Mouse (Mus musculus) heart, embryonic 13.5 days (tissue): Measurements from ENCODE around the gene Htra3. TPM values are rescaled to one million over a fixed set of nuclear protein-coding genes. Genes with fewer than 3 reads are reported as not detected.

ENCODE experiments used
- ATAC-seq: fragments of 200-750 bp; cut with Nextera tagmentation; 2 replicates; pipeline ENCODE4 v1.8.0; 2017; ENCODE audit warnings: moderate TSS enrichment; ENCODE audit not compliant: insufficient number of reproducible peaks, low FRiP score, low TSS enrichment; ENCODE audit errors: extremely low read depth
- H3K27ac ChIP-seq: fragments of 300-500 bp; sonication (generic); replicated peaks from 2 replicates; pipeline ENCODE4 v1.5.1; 2015; ENCODE audit warnings: moderate library complexity, mild to moderate bottlenecking, inconsistent platforms
- H3K27me3 ChIP-seq: fragments of 300-500 bp; sonication (generic); replicated peaks from 2 replicates; pipeline ENCODE4 v1.6.1; 2015; ENCODE audit warnings: mild to moderate bottlenecking, inconsistent platforms
- H3K36me3 ChIP-seq: fragments of 300-500 bp; sonication (generic); 2 replicates; pipeline ENCODE4 v1.6.1; 2015; ENCODE audit warnings: mild to moderate bottlenecking, inconsistent platforms
- H3K4me1 ChIP-seq: fragments of 300-500 bp; sonication (generic); 2 replicates; pipeline ENCODE4 v1.6.1; 2015; ENCODE audit warnings: inconsistent platforms
- H3K4me2 ChIP-seq: fragments of 300-500 bp; sonication (generic); 2 replicates; pipeline ENCODE4 v1.6.1; 2015; ENCODE audit warnings: inconsistent platforms, mild to moderate bottlenecking, moderate library complexity
- H3K4me3 ChIP-seq: fragments of 300-500 bp; sonication (generic); 2 replicates; pipeline ENCODE4 v1.5.1; 2015; ENCODE audit warnings: moderate library complexity, mild to moderate bottlenecking, inconsistent platforms
- H3K9ac ChIP-seq: fragments of 300-500 bp; sonication (generic); 2 replicates; pipeline ENCODE4 v1.6.1; 2015; ENCODE audit warnings: inconsistent platforms, mild to moderate bottlenecking, moderate library complexity
- H3K9me3 ChIP-seq: fragments of 300-500 bp; sonication (generic); 2 replicates; pipeline ENCODE4 v1.6.1; 2016; ENCODE audit warnings: inconsistent platforms
- WGBS: fragments of 180-500 bp; shearing (Covaris S2); methylation state at CpG from one replicate; pipeline ENCODE4 v1.1.7; 2015; ENCODE audit warnings: mixed read lengths; 5-methylcytosine and 5-hydroxymethylcytosine counted together
- polyA plus RNA-seq: library from polyadenylated mRNA; unstranded; fragments of >200 nt; fragmentation: Nextera tagmentation; extraction: Ambion mirVana; gene quantifications from 2 replicates; pipeline ENCODE4 v1.2.1, GENCODE M21; 2015

Gene Htra3
- polyA plus RNA-seq, 1 experiment from 2014 or later = 7.2 TPM

- Histone ChIP-seq H3K27me3 (peaks cover 22% of the 10 kb centered on the region), H3K27ac (peak overlapping the region; percentile 83), H3K36me3 (no peaks in the 10 kb centered on the region), H3K4me3 (no peak overlapping the region), H3K9me3 (no peaks in the 10 kb centered on the region), H3K4me2 (no peak overlapping the region), H3K9ac (peak overlapping the region; percentile 54), H3K4me1 (peaks cover 61% of the 10 kb centered on the region)
- WGBS = 51% methylated on average over 7 of the region's 7 CpGs
- ATAC-seq = no peak
These were observed 6.5 kb downstream of the Htra3 start for GRCm38 (mm10) chr5:35673086-35673485.

GRCm38 (mm10) chr5:35672581-35672980, 7.0 kb downstream of the Htra3 start:
- H3K4me2 ChIP-seq = no peak overlapping the region
- no peaks in the 10 kb centered on the region for H3K36me3 ChIP-seq
- 64% methylated on average over 1 of the region's 1 CpGs for WGBS
- H3K27ac ChIP-seq = peak overlapping the region; percentile 83
- H3K4me3 ChIP-seq = no peak overlapping the region
- H3K4me1 ChIP-seq = peaks cover 61% of the 10 kb centered on the region
- peak overlapping the region; percentile 54; the same call in 1 of the 2 replicates for H3K9ac ChIP-seq
- peaks cover 17% of the 10 kb centered on the region for H3K27me3 ChIP-seq
- no peak for ATAC-seq
- no peaks in the 10 kb centered on the region for H3K9me3 ChIP-seq

- Histone ChIP-seq H3K27me3 (peaks cover 8% of the 10 kb centered on the region), H3K4me2 (no peak overlapping the region), H3K9ac (peak overlapping the region; percentile 54; the same call in 1 of the 2 replicates), H3K9me3 (no peaks in the 10 kb centered on the region), H3K27ac (peak overlapping the region; percentile 59), H3K36me3 (no peaks in the 10 kb centered on the region), H3K4me3 (no peak overlapping the region), H3K4me1 (peaks cover 61% of the 10 kb centered on the region)
- no peak for ATAC-seq
- WGBS = 40% methylated on average over 9 of the region's 9 CpGs
These were observed 8.1 kb downstream of the Htra3 start for GRCm38 (mm10) chr5:35671474-35671891.

GRCm38 (mm10) chr5:35670412-35670801, 9.2 kb downstream of the Htra3 start:
- no peak overlapping the region for H3K27ac ChIP-seq
- ATAC-seq = no peak
- peaks cover 61% of the 10 kb centered on the region for H3K4me1 ChIP-seq

GRCm38 (mm10) chr5:35669747-35670411, 9.7 kb downstream of the Htra3 start:
- 24% methylated on average over 11 of the region's 11 CpGs for WGBS
- Histone ChIP-seq H3K4me3 (no peak overlapping the region), H3K4me2 (no peak overlapping the region), H3K36me3 (no peaks in the 10 kb centered on the region), H3K9me3 (no peaks in the 10 kb centered on the region), H3K27ac (no peak overlapping the region), H3K27me3 (no peaks in the 10 kb centered on the region; the same call in 1 of the 2 replicates), H3K9ac (peak overlapping the region; percentile 12; the same call in 1 of the 2 replicates), H3K4me1 (peaks cover 58% of the 10 kb centered on the region)
- ATAC-seq = no peak

More at GRCm38 (mm10) chr5:35670412-35670801, 9.2 kb downstream of the Htra3 start:
- H3K27me3 ChIP-seq = no peaks in the 10 kb centered on the region; the same call in 1 of the 2 replicates
- no peaks in the 10 kb centered on the region for H3K36me3 ChIP-seq
- peak overlapping the region; percentile 54; the same call in 1 of the 2 replicates for H3K9ac ChIP-seq
- H3K9me3 ChIP-seq = no peaks in the 10 kb centered on the region
- H3K4me2 ChIP-seq = no peak overlapping the region
- WGBS = 41% methylated on average over 6 of the region's 6 CpGs
- no peak overlapping the region for H3K4me3 ChIP-seq

- Histone ChIP-seq H3K9ac (no peak overlapping the region), H3K27ac (no peak overlapping the region), H3K9me3 (no peaks in the 10 kb centered on the region), H3K36me3 (no peaks in the 10 kb centered on the region), H3K4me2 (no peak overlapping the region), H3K4me1 (peaks cover 33% of the 10 kb centered on the region), H3K4me3 (no peak overlapping the region), H3K27me3 (peaks cover 4% of the 10 kb centered on the region)
- 91% methylated on average over 7 of the region's 7 CpGs for WGBS
- ATAC-seq = no peak
These were observed 13.4 kb downstream of the Htra3 start for GRCm38 (mm10) chr5:35666152-35666551.

- Histone ChIP-seq H3K4me3 (no peak overlapping the region), H3K27ac (no peak overlapping the region), H3K4me1 (peaks cover 29% of the 10 kb centered on the region), H3K9ac (no peak overlapping the region), H3K9me3 (no peaks in the 10 kb centered on the region), H3K36me3 (no peaks in the 10 kb centered on the region), H3K4me2 (no peak overlapping the region), H3K27me3 (peaks cover 9% of the 10 kb centered on the region)
- ATAC-seq = no peak
- 79% methylated on average over 9 of the region's 9 CpGs for WGBS
These were observed 17.5 kb downstream of the Htra3 start for GRCm38 (mm10) chr5:35662021-35662545.

GRCm38 (mm10) chr5:35661210-35661609, 18.4 kb downstream of the Htra3 start:
- H3K27ac ChIP-seq = no peak overlapping the region
- H3K9me3 ChIP-seq = no peaks in the 10 kb centered on the region
- H3K4me2 ChIP-seq = no peak overlapping the region
- peaks cover 29% of the 10 kb centered on the region for H3K4me1 ChIP-seq
- H3K27me3 ChIP-seq = peaks cover 9% of the 10 kb centered on the region
- no peak for ATAC-seq
- H3K36me3 ChIP-seq = no peaks in the 10 kb centered on the region
- WGBS = 57% methylated on average over 6 of the region's 6 CpGs
- peak overlapping the region; percentile 48 for H3K9ac ChIP-seq
- H3K4me3 ChIP-seq = no peak overlapping the region

- no peaks in the 10 kb centered on the region for H3K9me3 ChIP-seq
- no peak overlapping the region for H3K27ac ChIP-seq
- no peak overlapping the region for H3K9ac ChIP-seq
- no peak for ATAC-seq
- no peaks in the 10 kb centered on the region for H3K36me3 ChIP-seq
- WGBS = 55% methylated on average over 3 of the region's 3 CpGs
- no peak overlapping the region for H3K4me3 ChIP-seq
- H3K4me2 ChIP-seq = no peak overlapping the region
- peaks cover 9% of the 10 kb centered on the region for H3K27me3 ChIP-seq
- H3K4me1 ChIP-seq = peaks cover 29% of the 10 kb centered on the region
These were observed 20.1 kb downstream of the Htra3 start for GRCm38 (mm10) chr5:35659503-35659902.

- no peak for ATAC-seq
- Histone ChIP-seq H3K4me3 (no peak overlapping the region), H3K9ac (no peak overlapping the region), H3K4me1 (peaks cover 15% of the 10 kb centered on the region), H3K9me3 (no peaks in the 10 kb centered on the region), H3K4me2 (no peak overlapping the region), H3K27me3 (peaks cover 5% of the 10 kb centered on the region; the same call in 1 of the 2 replicates), H3K36me3 (no peaks in the 10 kb centered on the region), H3K27ac (no peak overlapping the region)
- WGBS = 85% methylated on average over 10 of the region's 10 CpGs
These were observed 23.7 kb downstream of the Htra3 start for GRCm38 (mm10) chr5:35655753-35656485.

- Histone ChIP-seq H3K27ac (no peak overlapping the region), H3K36me3 (no peaks in the 10 kb centered on the region), H3K4me2 (no peak overlapping the region), H3K9me3 (no peaks in the 10 kb centered on the region), H3K27me3 (peaks cover 5% of the 10 kb centered on the region; the same call in 1 of the 2 replicates), H3K9ac (no peak overlapping the region), H3K4me1 (no peaks in the 10 kb centered on the region), H3K4me3 (no peak overlapping the region)
- no peak for ATAC-seq
- 67% methylated on average over 9 of the region's 9 CpGs for WGBS
These were observed 25.7 kb downstream of the Htra3 start for GRCm38 (mm10) chr5:35653743-35654395.
